In genomic region chr9:114507421-114507820, GRCm38 (mm10) we compare ENCODE assay signal across 39 mouse cellular contexts. TPM values are rescaled to one million over a fixed set of nuclear protein-coding genes. Genes with fewer than 3 reads are reported as not detected.
DNase-seq lines count a peak whose midpoint lies in the region; ATAC-seq and TF ChIP-seq lines count a peak whose summit lies in the region.
"Had no signal": no experiment of that assay in that cellular context is flagged by ENCODE, and none has a peak within 500 bp of the region (broad histone marks: within the 10 kb centered on the region; RNA-seq: fewer than 3 reads in every experiment).

No protein-coding gene starts in this region.

- H3K4me3 ChIP-seq in ES-Bruce4 (ENCODE audit: low read depth, low read length): no peak overlapping the region
- H3K4me3 ChIP-seq in hindbrain, embryonic 11.5 days (ENCODE audit: low read depth, low read length): no peak overlapping the region
- no peak overlapping the region for H3K4me3 ChIP-seq in hindbrain, embryonic 14.5 days (replicated peaks; ENCODE audit: low read length)
- H3K4me3 ChIP-seq: embryonic facial prominence, embryonic 13.5 days; forebrain, embryonic 10.5 days; forebrain, embryonic 15.5 days; hindbrain, embryonic 13.5 days; intestine, embryonic 15.5 days; liver, embryonic 15.5 days; myocyte; neural tube, embryonic 13.5 days had no signal

- peaks cover 44% of the 10 kb centered on the region for H3K36me3 ChIP-seq in ES-Bruce4 (ENCODE audit: control insufficient read depth, insufficient read depth, low read length, poor library complexity, severe bottlenecking)
- peaks cover 11% of the 10 kb centered on the region for H3K36me3 ChIP-seq in hindbrain, embryonic 11.5 days (ENCODE audit: control insufficient read depth, insufficient read depth, low read length)
- H3K36me3 ChIP-seq in hindbrain, embryonic 14.5 days (replicated peaks; ENCODE audit: control insufficient read depth, insufficient read depth): peaks cover under 1% of the 10 kb centered on the region; the same call in 1 of the 2 replicates
- H3K36me3 ChIP-seq: forebrain, embryonic 15.5 days had no signal

- WGBS in hindbrain, embryonic 11.5 days: 89% methylated on average over 9 of the region's 9 CpGs
- WGBS in hindbrain, embryonic 14.5 days: 93% methylated on average over 9 of the region's 9 CpGs

- no peak for TF ChIP-seq POLR2A in ES-Bruce4 (IDR thresholded peaks at IDR 0.05; ENCODE audit: insufficient read depth, low read length)

- peak; percentile 85 for DNase-seq in 416B (ENCODE audit: low read depth)
- no peak for DNase-seq in hindbrain, embryonic 11.5 days (ENCODE audit: low spot score)
- DNase-seq in hindbrain, embryonic 14.5 days (ENCODE audit: low spot score): no peak
- DNase-seq in gastrocnemius, postnatal 4 days (ENCODE audit: low spot score in 2 of 2): no peak
- DNase-seq: adrenal gland, adult 2 months; adrenal gland, postnatal 36 days; cerebellum, adult 8-10 months; cerebellum, postnatal 25 days; heart, postnatal 14 days; kidney, adult 8-10 months; kidney, postnatal 14 days; layer of hippocampus, adult 9-11 months; lung, embryonic 14.5 days; lung, postnatal 14 days; right cerebral cortex, postnatal 4 days; thymus, adult 2 months; thymus, postnatal 4 days had no signal

- H3K4me1 ChIP-seq in ES-Bruce4 (ENCODE audit: control insufficient read depth, insufficient read depth, low read length): no peaks in the 10 kb centered on the region
- no peaks in the 10 kb centered on the region for H3K4me1 ChIP-seq in hindbrain, embryonic 11.5 days (replicated peaks; ENCODE audit: control insufficient read depth, insufficient read depth, low read length)
- no peaks in the 10 kb centered on the region for H3K4me1 ChIP-seq in hindbrain, embryonic 14.5 days (replicated peaks; ENCODE audit: control insufficient read depth, insufficient read depth, low read length)
- H3K4me1 ChIP-seq: embryonic facial prominence, embryonic 13.5 days; forebrain, embryonic 10.5 days; forebrain, embryonic 15.5 days; hindbrain, embryonic 13.5 days; intestine, embryonic 15.5 days; neural tube, embryonic 13.5 days had no signal

- H3K27me3 ChIP-seq in ES-Bruce4 (ENCODE audit: control insufficient read depth, insufficient read depth, low read length, poor library complexity, severe bottlenecking): no peaks in the 10 kb centered on the region
- H3K27me3 ChIP-seq in hindbrain, embryonic 11.5 days (ENCODE audit: control insufficient read depth, insufficient read depth, low read length): no peaks in the 10 kb centered on the region
- H3K27me3 ChIP-seq in hindbrain, embryonic 14.5 days (ENCODE audit: control insufficient read depth, insufficient read depth, low read length): no peaks in the 10 kb centered on the region
- H3K27me3 ChIP-seq: embryonic facial prominence, embryonic 13.5 days; forebrain, embryonic 15.5 days; hindbrain, embryonic 13.5 days; intestine, embryonic 15.5 days; liver, embryonic 15.5 days; neural tube, embryonic 13.5 days had no signal

- ATAC-seq in granulocyte monocyte progenitor cell, adult 5-6 weeks (replicated peaks; ENCODE audit: poor library complexity, severe bottlenecking): peak; percentile 80
- peak; percentile 74 for ATAC-seq in megakaryocyte progenitor cell, adult 5-6 weeks (replicated peaks; ENCODE audit: poor library complexity)
- ATAC-seq in hindbrain, embryonic 11.5 days (ENCODE audit: low FRiP score): no peak
- ATAC-seq in hindbrain, embryonic 14.5 days (ENCODE audit: low FRiP score): no peak
- ATAC-seq: forebrain, embryonic 15.5 days; intestine, embryonic 15.5 days had no signal

- no peak overlapping the region for H3K9ac ChIP-seq in ES-Bruce4 (ENCODE audit: low read depth, poor library complexity, severe bottlenecking)
- no peak overlapping the region for H3K9ac ChIP-seq in hindbrain, embryonic 11.5 days (ENCODE audit: low read depth, low read length)
- H3K9ac ChIP-seq in hindbrain, embryonic 14.5 days: no peak overlapping the region
- H3K9ac ChIP-seq: embryonic facial prominence, embryonic 13.5 days; forebrain, embryonic 15.5 days; hindbrain, embryonic 13.5 days; intestine, embryonic 15.5 days; liver, embryonic 15.5 days; lung, embryonic 14.5 days; neural tube, embryonic 13.5 days had no signal

- TF ChIP-seq EP300 in ES-Bruce4 (IDR thresholded peaks at IDR 0.05; ENCODE audit: insufficient read depth, low read depth, low read length): no peak

- no peak for TF ChIP-seq CTCF in ES-Bruce4 (IDR thresholded peaks at IDR 0.05; ENCODE audit: low read depth, low read length)

- no peak overlapping the region for H3K4me2 ChIP-seq in hindbrain, embryonic 11.5 days (replicated peaks; ENCODE audit: low read depth, low read length)
- H3K4me2 ChIP-seq in hindbrain, embryonic 14.5 days (replicated peaks): no peak overlapping the region
- H3K4me2 ChIP-seq: embryonic facial prominence, embryonic 13.5 days; forebrain, embryonic 15.5 days; hindbrain, embryonic 13.5 days; intestine, embryonic 15.5 days; liver, embryonic 15.5 days; lung, embryonic 14.5 days; midbrain, embryonic 11.5 days; neural tube, embryonic 13.5 days had no signal

- H3K27ac ChIP-seq in ES-Bruce4 (ENCODE audit: insufficient read depth, low read length): peak overlapping the region; percentile 22; the same call in 1 of the 2 replicates
- H3K27ac ChIP-seq in hindbrain, embryonic 11.5 days (ENCODE audit: low read depth, low read length): no peak overlapping the region
- no peak overlapping the region for H3K27ac ChIP-seq in hindbrain, embryonic 14.5 days
- H3K27ac ChIP-seq: embryonic facial prominence, embryonic 13.5 days; forebrain, embryonic 10.5 days; forebrain, embryonic 15.5 days; hindbrain, embryonic 13.5 days; intestine, embryonic 15.5 days; liver, embryonic 15.5 days; neural tube, embryonic 13.5 days; stomach, postnatal 0 days had no signal

- no peaks in the 10 kb centered on the region for H3K9me3 ChIP-seq in ES-Bruce4 (replicated peaks; ENCODE audit: control insufficient read depth, insufficient read depth, low read length, poor library complexity, severe bottlenecking)
- H3K9me3 ChIP-seq in hindbrain, embryonic 11.5 days (ENCODE audit: control insufficient read depth, low read length): peaks cover 4% of the 10 kb centered on the region
- H3K9me3 ChIP-seq in hindbrain, embryonic 14.5 days (ENCODE audit: control insufficient read depth, low read length): peaks cover 14% of the 10 kb centered on the region
- H3K9me3 ChIP-seq: embryonic facial prominence, embryonic 13.5 days; liver, embryonic 15.5 days had no signal

RNA-seq across cellular contexts. Expression of gene Ccr4, which starts 2.7 kb away (rescaled TPM):
- 0.57 and 1.4 TPM in 2 replicates for polyA plus RNA-seq in ES-Bruce4 (2011; ENCODE audit: insufficient read depth, insufficient read length, low read depth, missing spikeins)
- not detected in 2 replicates for total RNA-seq in granulocyte monocyte progenitor cell, adult 5-6 weeks (2014; fragmentation: Nextera tagmentation)
- not detected in 2 replicates for total RNA-seq in granulocyte monocyte progenitor cell, adult 5-6 weeks (2017)
- total RNA-seq in megakaryocyte progenitor cell, adult 5-6 weeks (2015): not detected in 2 replicates
- not detected in 2 replicates for total RNA-seq in megakaryocyte progenitor cell, adult 5-6 weeks (2017)
- not detected in 2 replicates for polyA plus RNA-seq in hindbrain, embryonic 11.5 days (2014; fragmentation: Nextera tagmentation; extraction: Ambion mirVana)
- polyA plus RNA-seq in hindbrain, embryonic 14.5 days (2014; fragmentation: Nextera tagmentation; extraction: Ambion mirVana): not detected in 2 replicates
- total RNA-seq in gastrocnemius, postnatal 4 days (2021): not detected
- total RNA-seq: adrenal gland, adult 2 months; adrenal gland, postnatal 36 days; gastrocnemius, adult 18-20 months; left cerebral cortex, adult 18-20 months; left cerebral cortex, postnatal 14 days; midbrain, postnatal 0 days had no signal
- polyA plus RNA-seq: adrenal gland, adult 2 months; forebrain, embryonic 10.5 days; forebrain, embryonic 15.5 days; frontal cortex, adult 2 months; heart, embryonic 14.5 days; hindbrain, embryonic 13.5 days; liver, embryonic 15.5 days; lung, embryonic 14.5 days; midbrain, embryonic 11.5 days; midbrain, postnatal 0 days; myocyte; neural tube, embryonic 13.5 days; stomach, postnatal 0 days had no signal

RNA-seq across cellular contexts. Expression of gene C130032M10Rik, which starts 8.1 kb away (rescaled TPM):
- not detected in 2 replicates for polyA plus RNA-seq in ES-Bruce4 (2011; ENCODE audit: insufficient read depth, insufficient read length, low read depth, missing spikeins)
- total RNA-seq in granulocyte monocyte progenitor cell, adult 5-6 weeks (2014; fragmentation: Nextera tagmentation): not detected in 2 replicates
- total RNA-seq in granulocyte monocyte progenitor cell, adult 5-6 weeks (2017): not detected in 2 replicates
- not detected in 2 replicates for total RNA-seq in megakaryocyte progenitor cell, adult 5-6 weeks (2015)
- not detected in 2 replicates for total RNA-seq in megakaryocyte progenitor cell, adult 5-6 weeks (2017)
- not detected in 2 replicates for polyA plus RNA-seq in hindbrain, embryonic 11.5 days (2014; fragmentation: Nextera tagmentation; extraction: Ambion mirVana)
- not detected in 2 replicates for polyA plus RNA-seq in hindbrain, embryonic 14.5 days (2014; fragmentation: Nextera tagmentation; extraction: Ambion mirVana)
- total RNA-seq in gastrocnemius, postnatal 4 days (2021): not detected
- total RNA-seq: adrenal gland, postnatal 36 days; gastrocnemius, adult 18-20 months; heart, postnatal 14 days; left cerebral cortex, adult 18-20 months; left cerebral cortex, postnatal 14 days; liver, adult 2 months; midbrain, postnatal 0 days had no signal
- polyA plus RNA-seq: adrenal gland, adult 2 months; forebrain, embryonic 15.5 days; frontal cortex, adult 2 months; gonadal fat pad, adult 2 months; liver, adult 2 months; liver, embryonic 15.5 days; lung, embryonic 14.5 days; midbrain, embryonic 11.5 days; midbrain, postnatal 0 days; neural tube, embryonic 13.5 days; spleen, adult 2 months; stomach, postnatal 0 days; thymus, adult 2 months had no signal

RNA-seq across cellular contexts. Expression of gene Trim71, which starts 56.7 kb away (rescaled TPM):
- 120 and 122 TPM in 2 replicates for polyA plus RNA-seq in ES-Bruce4 (2011; ENCODE audit: insufficient read depth, insufficient read length, low read depth, missing spikeins)
- not detected in 2 replicates for total RNA-seq in granulocyte monocyte progenitor cell, adult 5-6 weeks (2014; fragmentation: Nextera tagmentation)
- total RNA-seq in granulocyte monocyte progenitor cell, adult 5-6 weeks (2017): not detected in 2 replicates
- 0.02 TPM in 1 of 2 replicates, not detected in the other for total RNA-seq in megakaryocyte progenitor cell, adult 5-6 weeks (2015)
- not detected in 2 replicates for total RNA-seq in megakaryocyte progenitor cell, adult 5-6 weeks (2017)
- 1.9 and 2.7 TPM in 2 replicates for polyA plus RNA-seq in hindbrain, embryonic 11.5 days (2014; fragmentation: Nextera tagmentation; extraction: Ambion mirVana)
- polyA plus RNA-seq in hindbrain, embryonic 14.5 days (2014; fragmentation: Nextera tagmentation; extraction: Ambion mirVana): 0.29 and 0.31 TPM in 2 replicates
- total RNA-seq in gastrocnemius, postnatal 4 days (2021): under 1 TPM; 0.05 to 0.07 TPM
- total RNA-seq: adrenal gland, adult 2 months; gastrocnemius, adult 18-20 months; heart, postnatal 14 days; liver, adult 2 months had no signal
- polyA plus RNA-seq: adrenal gland, adult 2 months; gonadal fat pad, adult 2 months; heart, embryonic 14.5 days; liver, adult 2 months; thymus, adult 2 months had no signal

Comparison
In these comparisons a context has a peak if more than half of its experiments do, and no peak if none do; other contexts are left out.
1. ATAC-seq: peak in granulocyte monocyte progenitor cell, adult 5-6 weeks (single experiment) and megakaryocyte progenitor cell, adult 5-6 weeks (single experiment); none in hindbrain, embryonic 11.5 days (single experiment) and hindbrain, embryonic 14.5 days (single experiment).